In genomic region chr14:67176672-67177071, GRCm38 (mm10) we compare ENCODE assay signal across 19 mouse cellular contexts.
"Had no signal": no experiment of that assay in that cellular context is flagged by ENCODE, and none has a peak within 500 bp of the region (broad histone marks: within the 10 kb centered on the region; RNA-seq: fewer than 3 reads in every experiment).

No protein-coding gene starts in this region.

- DNase-seq: kidney, adult 11 months; kidney, adult 8-10 months; kidney, postnatal 10 days; kidney, postnatal 4 days; left cerebral cortex, postnatal 4 days; liver, postnatal 0 days; lung, embryonic 14.5 days; right cerebral cortex, adult 18-20 months; right cerebral cortex, postnatal 25 days; thymus, postnatal 25 days had no signal

- H3K9ac ChIP-seq: kidney, embryonic 15.5 days; limb, embryonic 15.5 days; liver, embryonic 14.5 days; liver, postnatal 0 days; lung, embryonic 14.5 days; midbrain, embryonic 12.5 days; midbrain, embryonic 15.5 days; neural tube, embryonic 12.5 days; neural tube, embryonic 15.5 days had no signal

- H3K4me1 ChIP-seq: midbrain, embryonic 15.5 days; neural tube, embryonic 12.5 days; neural tube, embryonic 15.5 days had no signal

- H3K27me3 ChIP-seq: kidney, embryonic 15.5 days; limb, embryonic 15.5 days; midbrain, embryonic 12.5 days; midbrain, embryonic 15.5 days; neural tube, embryonic 12.5 days; neural tube, embryonic 15.5 days had no signal

- H3K4me2 ChIP-seq: kidney, embryonic 15.5 days; limb, embryonic 15.5 days; liver, embryonic 11.5 days; lung, embryonic 14.5 days; midbrain, embryonic 12.5 days; midbrain, embryonic 15.5 days; neural tube, embryonic 12.5 days; neural tube, embryonic 15.5 days had no signal

- H3K9me3 ChIP-seq: kidney, embryonic 15.5 days; limb, embryonic 15.5 days; midbrain, embryonic 12.5 days; midbrain, embryonic 15.5 days; neural tube, embryonic 12.5 days; neural tube, embryonic 15.5 days had no signal

- ATAC-seq: liver, postnatal 0 days; midbrain, embryonic 15.5 days had no signal

- H3K4me3 ChIP-seq: kidney, embryonic 15.5 days; limb, embryonic 15.5 days; midbrain, embryonic 12.5 days; midbrain, embryonic 15.5 days; neural tube, embryonic 12.5 days; neural tube, embryonic 15.5 days had no signal

- H3K36me3 ChIP-seq: kidney, embryonic 15.5 days; limb, embryonic 15.5 days; midbrain, embryonic 12.5 days; midbrain, embryonic 15.5 days; neural tube, embryonic 12.5 days; neural tube, embryonic 15.5 days had no signal

- H3K27ac ChIP-seq: kidney, embryonic 15.5 days; limb, embryonic 15.5 days; liver, embryonic 14.5 days; macrophage; midbrain, embryonic 12.5 days; midbrain, embryonic 15.5 days; neural tube, embryonic 12.5 days; neural tube, embryonic 15.5 days had no signal
